16 mouse cellular contexts compared by ENCODE assay signal in the genomic region with DNA sequence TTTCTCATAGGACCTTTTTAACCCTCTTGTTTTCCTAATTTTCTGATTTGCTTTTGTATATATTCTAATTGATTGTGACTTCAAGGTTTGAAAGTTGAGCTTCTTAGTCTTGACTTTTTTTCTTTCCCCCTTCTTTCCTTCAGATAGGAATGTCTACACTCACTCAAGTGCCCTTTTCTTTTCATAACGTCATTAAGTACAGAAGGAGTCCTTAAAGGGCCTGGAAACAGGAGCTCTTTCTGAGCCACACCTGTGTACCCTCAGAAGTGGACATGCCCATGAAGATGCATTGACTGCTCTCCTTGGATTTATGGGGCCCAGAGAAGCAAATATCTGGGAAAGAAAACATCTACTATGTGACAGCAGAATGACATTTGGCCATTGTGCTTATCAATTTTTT.
"Had no signal": no experiment of that assay in that cellular context is flagged by ENCODE, and none has a peak within 500 bp of the region (broad histone marks: within the 10 kb centered on the region; RNA-seq: fewer than 3 reads in every experiment).

No protein-coding gene starts in this region.

- H3K27ac ChIP-seq: neural tube, embryonic 13.5 days; neural tube, embryonic 15.5 days; stomach, embryonic 15.5 days; stomach, postnatal 0 days had no signal

- H3K4me1 ChIP-seq: neural tube, embryonic 13.5 days; neural tube, embryonic 15.5 days; stomach, embryonic 15.5 days had no signal

- H3K9me3 ChIP-seq: neural tube, embryonic 13.5 days; neural tube, embryonic 15.5 days; stomach, embryonic 15.5 days had no signal

- H3K4me2 ChIP-seq: neural tube, embryonic 13.5 days; neural tube, embryonic 15.5 days; stomach, embryonic 15.5 days had no signal

- DNase-seq: retina, postnatal 1 day; right cerebral cortex, adult 18-20 months; right cerebral cortex, postnatal 14 days; right cerebral cortex, postnatal 25 days; right cerebral cortex, postnatal 4 days; spleen, adult 18-20 months; thymus, adult 18-20 months; thymus, adult 2 months; thymus, postnatal 14 days; thymus, postnatal 25 days; thymus, postnatal 36 days; thymus, postnatal 4 days had no signal

- H3K36me3 ChIP-seq: neural tube, embryonic 13.5 days; neural tube, embryonic 15.5 days; stomach, embryonic 15.5 days had no signal

- H3K27me3 ChIP-seq: neural tube, embryonic 13.5 days; neural tube, embryonic 15.5 days; stomach, embryonic 15.5 days had no signal

- H3K9ac ChIP-seq: neural tube, embryonic 13.5 days; neural tube, embryonic 15.5 days; stomach, embryonic 15.5 days had no signal

- H3K4me3 ChIP-seq: neural tube, embryonic 13.5 days; neural tube, embryonic 15.5 days; stomach, embryonic 15.5 days had no signal
